Mouse (Mus musculus) right cerebral cortex, postnatal 25 days (tissue): Measurements from ENCODE around the gene D330045A20Rik.
"Not testable (repeated sequence)": the region's sequence is repeated elsewhere in the genome, so short reads cannot be mapped to it uniquely, and the experiment has no call there.

Source experiments
- DNase-seq: peaks from one replicate; pipeline ENCODE4 v3.0.0; 2022

Gene D330045A20Rik

DNA sequence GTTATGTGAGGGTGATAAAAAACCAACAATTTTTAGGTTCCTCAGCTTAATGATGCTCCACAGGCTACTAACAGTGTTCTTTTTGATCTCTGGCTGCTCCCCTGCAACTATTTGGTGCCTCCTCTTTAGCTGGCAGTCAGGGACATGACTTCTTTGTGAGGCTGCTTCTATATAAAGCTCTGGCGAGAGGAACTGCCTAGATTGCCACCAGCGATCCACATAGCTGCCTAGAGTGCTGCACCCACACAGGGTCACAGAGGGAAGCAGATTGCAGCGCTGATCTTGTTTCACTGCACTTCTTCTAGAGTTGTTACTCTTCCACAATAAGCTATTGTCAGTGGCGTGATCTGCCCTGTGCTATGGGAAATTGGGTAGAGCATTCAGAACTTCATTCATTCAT, 103.4 kb downstream of the D330045A20Rik start:
- DNase-seq: no peak

DNA sequence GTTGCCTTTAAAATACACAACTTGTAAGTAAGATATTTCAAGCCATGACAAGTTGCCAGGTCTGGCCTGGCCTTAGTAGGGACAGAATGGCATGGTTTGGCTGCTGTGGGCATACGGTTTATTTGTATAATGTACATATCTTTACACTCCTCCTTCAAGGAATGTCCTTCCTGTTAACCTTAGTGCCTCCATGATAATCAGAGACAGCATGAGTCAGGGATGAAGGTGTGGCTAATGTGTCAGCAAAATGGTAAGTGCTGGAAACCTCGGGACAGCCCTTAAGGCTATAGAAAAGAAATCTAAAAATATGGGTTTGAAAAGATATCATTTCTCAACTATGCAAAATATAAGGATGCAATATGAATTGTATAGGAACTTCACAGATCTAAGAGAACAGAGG, 106.5 kb downstream of the D330045A20Rik start:
- not testable (repeated sequence) for DNase-seq

DNA sequence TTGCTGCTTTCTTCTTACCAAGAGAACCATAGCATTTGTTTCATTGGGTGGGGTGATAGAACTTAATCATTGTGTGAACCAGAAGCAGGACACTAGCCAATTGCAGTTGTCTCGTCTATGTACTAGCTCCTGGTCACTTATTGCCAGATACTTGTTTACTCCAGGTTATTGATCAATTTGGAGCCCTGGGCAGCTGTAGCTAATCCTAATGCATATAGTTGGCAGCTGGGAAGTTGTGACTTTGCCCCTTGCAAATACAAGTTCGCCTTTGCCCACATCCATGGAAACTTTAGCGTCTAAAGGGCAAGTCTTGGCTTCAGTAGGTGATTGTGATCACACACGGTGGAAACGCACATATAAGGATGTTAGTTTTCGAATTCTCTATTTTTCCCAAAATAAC, 116.2 kb downstream of the D330045A20Rik start:
- DNase-seq: no peak
